Mouse (Mus musculus): ENCODE measurements around the gene Ric8a.

Ric8a gene

GRCm38 (mm10) chr7:140856785-140857549 is at the start of gene Ric8a:
Ric8a (plus strand) TSS chr7:140856957.
- DNase-seq, result peak; percentile 82

- DNase-seq, result no peak
These were observed 46.3 kb upstream of the Ric8a start for GRCm38 (mm10) chr7:140810496-140810895.

- DNase-seq, result peak; percentile 12
These were observed 45.0 kb upstream of the Ric8a start for GRCm38 (mm10) chr7:140811714-140812113.

GRCm38 (mm10) chr7:140812850-140813249 is 43.9 kb upstream of the Ric8a start:
- no peak for DNase-seq

GRCm38 (mm10) chr7:140820173-140820572 is 36.6 kb upstream of the Ric8a start:
- no peak for DNase-seq

DNA sequence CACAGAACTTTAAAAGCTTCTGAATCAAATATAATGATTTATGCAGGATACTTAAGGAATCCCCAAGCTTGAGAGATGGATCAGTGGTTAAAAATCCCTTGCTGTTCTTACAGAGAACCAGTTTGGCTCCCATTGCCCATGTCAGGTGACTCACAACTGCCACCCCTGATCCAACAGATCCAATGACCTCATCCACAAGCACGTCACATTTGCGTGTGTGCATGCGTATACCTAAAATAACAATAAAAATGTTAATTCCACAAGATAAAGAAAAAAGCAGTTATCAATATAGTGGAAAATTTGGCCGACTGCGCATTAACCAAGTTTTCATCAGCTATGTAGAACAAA is 35.5 kb upstream of the Ric8a start:
- DNase-seq, result no peak

GRCm38 (mm10) chr7:140821653-140822329 is 35.0 kb upstream of the Ric8a start, which contains the start of gene Zfp941:
Zfp941 (minus strand) TSS chr7:140822178.
- peak; percentile 72 for DNase-seq

DNA sequence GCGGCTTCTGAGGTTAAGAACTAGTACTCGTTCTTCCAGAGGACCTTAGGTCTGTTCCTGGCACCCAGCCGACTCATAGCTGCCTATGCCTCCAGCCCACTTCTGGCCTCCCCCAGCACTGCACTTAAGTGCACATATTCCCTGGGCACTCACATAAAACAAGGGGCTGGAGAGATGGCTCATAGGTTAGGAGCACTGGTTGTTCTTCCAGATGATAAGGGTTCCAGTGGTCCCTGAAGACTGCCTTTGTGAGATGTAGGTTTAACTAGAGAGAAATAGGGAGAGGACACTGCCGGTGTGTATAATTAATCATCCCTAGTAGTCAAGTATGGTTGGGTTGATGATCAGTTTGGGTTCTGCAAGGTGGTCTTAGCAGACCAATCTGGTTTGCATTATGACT is 34.0 kb upstream of the Ric8a start:
- DNase-seq, result no peak

DNA sequence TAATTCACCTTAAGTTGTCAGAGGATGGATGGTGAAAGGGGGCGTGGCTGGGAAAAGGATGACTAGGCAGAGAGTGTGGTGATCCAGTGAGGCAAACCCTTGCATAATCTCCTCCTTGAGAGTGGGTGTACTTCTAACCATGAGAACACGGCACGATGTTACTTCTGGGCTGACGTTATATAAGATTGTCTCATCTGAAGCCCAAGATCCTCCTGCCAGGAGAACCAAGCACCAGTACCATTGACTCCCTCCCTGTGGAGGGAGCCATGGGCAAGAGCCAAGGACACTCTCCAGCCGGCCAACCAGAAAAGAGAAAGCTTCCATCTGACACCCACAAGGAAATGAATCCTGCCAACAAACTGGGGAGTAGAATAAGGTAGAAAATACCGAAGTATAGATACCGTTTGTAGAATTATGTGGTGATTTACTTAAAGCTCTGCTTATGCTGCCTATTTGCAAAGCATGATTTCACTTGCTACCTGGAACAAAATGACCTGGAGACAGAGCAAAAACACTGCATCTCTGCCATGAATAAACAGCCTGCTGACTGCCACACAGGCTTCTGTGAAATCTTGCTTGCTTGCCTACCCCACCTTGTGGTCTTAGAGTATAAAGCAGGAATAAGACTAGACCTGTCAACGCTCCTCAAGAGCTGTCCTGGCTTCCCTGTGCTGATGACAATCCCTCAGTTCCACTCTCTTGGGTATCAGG is 28.4 kb upstream of the Ric8a start:
- peak; percentile 35 for DNase-seq

GRCm38 (mm10) chr7:140831447-140831846 is 25.3 kb upstream of the Ric8a start:
- no peak for DNase-seq

GRCm38 (mm10) chr7:140833341-140833740 is 23.4 kb upstream of the Ric8a start:
- DNase-seq, result no peak

- DNase-seq, result no peak
These were observed 21.6 kb upstream of the Ric8a start, which contains the start of gene Urah for GRCm38 (mm10) chr7:140834968-140835757. Urah (plus strand) TSS chr7:140835018.

GRCm38 (mm10) chr7:140835758-140836087 is 21.0 kb upstream of the Ric8a start:
- DNase-seq, result no peak

GRCm38 (mm10) chr7:140836243-140837115 is 20.3 kb upstream of the Ric8a start:
- no peak for DNase-seq

GRCm38 (mm10) chr7:140839556-140839955 is 17.2 kb upstream of the Ric8a start:
- DNase-seq, result no peak

GRCm38 (mm10) chr7:140840750-140841735 is 15.7 kb upstream of the Ric8a start:
- DNase-seq, result no peak

DNA sequence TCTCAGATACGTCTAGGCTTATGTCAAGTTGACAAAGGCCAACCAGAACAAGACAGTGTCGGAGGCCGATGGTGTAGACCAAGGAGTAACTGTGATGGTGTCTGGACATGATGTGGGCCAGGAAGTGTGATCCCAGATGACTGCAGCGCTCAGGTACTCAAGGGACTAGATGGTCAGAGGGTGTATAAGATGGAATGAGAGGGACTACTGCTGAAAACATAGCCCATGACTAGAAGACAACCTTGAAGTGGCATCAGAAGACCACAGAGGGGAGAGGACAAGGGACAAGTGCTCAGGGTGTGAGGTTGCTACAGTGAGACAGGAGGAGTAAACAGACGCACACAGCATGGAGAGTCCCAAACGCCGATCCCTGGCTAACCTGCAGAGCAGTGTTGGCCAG is 13.0 kb upstream of the Ric8a start:
- DNase-seq, result no peak

GRCm38 (mm10) chr7:140844905-140845665 is 11.7 kb upstream of the Ric8a start, which contains the start of gene Scgb1c1:
Scgb1c1 (plus strand) TSS chr7:140845547.
- peak; percentile 96 for DNase-seq

DNA sequence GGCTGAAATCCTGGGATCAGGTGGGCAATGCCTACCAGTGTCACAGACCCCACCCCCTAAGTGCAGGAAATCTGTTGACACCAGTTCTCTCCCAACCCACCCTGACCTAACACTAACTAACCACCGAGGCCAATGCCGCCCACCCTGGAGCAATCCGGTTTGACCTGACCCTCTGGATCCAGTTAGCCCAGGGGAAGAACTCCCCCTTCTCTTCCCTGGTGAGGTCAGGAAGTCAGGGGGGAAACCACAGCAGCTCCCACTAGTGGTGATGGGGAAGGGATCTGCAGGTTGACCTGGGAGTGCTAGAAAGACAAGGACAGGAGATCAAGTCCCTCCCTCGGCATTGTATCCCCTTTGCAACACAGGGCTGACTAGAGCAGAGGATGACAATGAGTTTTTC is 11.1 kb upstream of the Ric8a start:
- DNase-seq, result no peak

DNA sequence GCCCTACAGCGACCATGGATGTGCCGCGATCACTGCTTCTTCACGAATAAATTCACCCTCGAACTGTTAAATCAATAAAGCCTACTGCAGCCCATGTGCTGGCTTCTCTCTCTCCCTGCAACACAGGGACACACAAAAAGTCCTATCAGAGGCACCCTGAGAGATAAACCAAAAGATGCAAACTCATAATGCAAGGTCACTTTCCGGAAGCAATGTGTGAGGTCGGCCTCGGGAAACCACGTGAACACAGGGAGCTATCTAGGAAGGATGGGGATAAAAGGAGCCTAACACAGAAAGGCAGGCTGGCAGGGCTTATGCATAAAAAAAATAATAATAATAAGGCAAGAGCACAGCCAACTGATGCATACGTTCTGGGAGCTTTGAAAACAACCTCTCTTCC is 10.1 kb upstream of the Ric8a start:
- no peak for DNase-seq

Data from right cerebral cortex, postnatal 14 days (tissue).